Mouse (Mus musculus) MEL (cell line): Measurements from ENCODE around the gene Creb3l2.

Experiments used
- CTCF ChIP-seq, 3 experiments: IDR thresholded peaks in 2 of 3; conservative IDR thresholded peaks in 1 of 3; 2 replicates each; pipeline ENCODE4 v1.5.1; 2011 to 2012; ENCODE audit warnings: low read length in 3 of 3, low read depth in 2 of 3, mild to moderate bottlenecking in 2 of 3, improper control_type of control experiment in 1 of 3, inconsistent platforms in 1 of 3, mixed read lengths in 1 of 3, moderate library complexity in 1 of 3; ENCODE audit not compliant: control insufficient read depth in 1 of 3, insufficient read depth in 1 of 3, poor library complexity in 1 of 3, severe bottlenecking in 1 of 3
- JUND ChIP-seq: IDR thresholded peaks from 2 replicates; pipeline ENCODE4 v1.6.1; 2011; ENCODE audit warnings: low read depth, mild to moderate bottlenecking, improper control_type of control experiment, low read length
- POLR2A ChIP-seq, 2 experiments: IDR thresholded peaks; 2 replicates each; pipeline ENCODE4 v1.6.1; 2011 to 2012; ENCODE audit warnings: low read length in 2 of 2, mild to moderate bottlenecking in 2 of 2, control low read depth in 1 of 2, improper control_type of control experiment in 1 of 2, low read depth in 1 of 2, moderate library complexity in 1 of 2; ENCODE audit not compliant: control insufficient read depth in 1 of 2, insufficient read depth in 1 of 2, poor library complexity in 1 of 2
- POLR2AphosphoS2 ChIP-seq: IDR thresholded peaks from 2 replicates; pipeline ENCODE4 v1.6.1; 2011; ENCODE audit warnings: low read length, improper control_type of control experiment
- RAD21 ChIP-seq: IDR thresholded peaks from 2 replicates; pipeline ENCODE4 v1.6.1; 2011; ENCODE audit warnings: mild to moderate bottlenecking, low read depth, low read length, improper control_type of control experiment

GRCm38 (mm10) chr6:37360813-37361385, 81.0 kb downstream of the Creb3l2 start:
- TF ChIP-seq POLR2A (IDR thresholded peaks at IDR 0.05; ENCODE audit: control insufficient read depth in 1 of 2, insufficient read depth in 1 of 2, low read depth in 1 of 2, low read length in 2 of 2, poor library complexity in 1 of 2) (no peak), JUND (no peak), POLR2AphosphoS2 (no peak), RAD21 (no peak), CTCF (IDR thresholded peaks at IDR 0.05 in 2 of 3, conservative IDR thresholded peaks at IDR 0.05 in 1 of 3; ENCODE audit: control insufficient read depth in 1 of 3, insufficient read depth in 1 of 3, low read depth in 2 of 3, low read length in 3 of 3, poor library complexity in 1 of 3, severe bottlenecking in 1 of 3) (no peak)
